Mouse (Mus musculus) lung, embryonic 16.5 days (tissue): ENCODE results near the gene Fam25c. TPM values are rescaled to one million over a fixed set of nuclear protein-coding genes. Genes with fewer than 3 reads are reported as not detected.

Source experiments
- ATAC-seq: fragments of 200-750 bp; cut with Nextera tagmentation; 2 replicates; pipeline ENCODE4 v1.8.0; 2017; ENCODE audit warnings: low read depth, mild to moderate bottlenecking, moderate library complexity
- H3K27ac ChIP-seq: fragments of 300-500 bp; sonication (generic); 2 replicates; pipeline ENCODE4 v1.5.1; 2014; ENCODE audit warnings: mild to moderate bottlenecking, control low read depth, low read length
- H3K27me3 ChIP-seq: fragments of 300-500 bp; sonication (generic); 2 replicates; pipeline ENCODE4 v1.6.1; 2014; ENCODE audit warnings: low read depth, low read length, mixed read lengths; ENCODE audit not compliant: control insufficient read depth, insufficient read depth
- H3K36me3 ChIP-seq: fragments of 300-500 bp; sonication (generic); 2 replicates; pipeline ENCODE4 v1.6.1; 2014; ENCODE audit warnings: low read length; ENCODE audit not compliant: control insufficient read depth, insufficient read depth
- H3K4me1 ChIP-seq: fragments of 300-500 bp; sonication (generic); replicated peaks from 2 replicates; pipeline ENCODE4 v1.6.1; 2014; ENCODE audit warnings: low read length, mixed read lengths; ENCODE audit not compliant: control insufficient read depth, insufficient read depth
- H3K4me2 ChIP-seq: fragments of 300-500 bp; sonication (generic); 2 replicates; pipeline ENCODE4 v1.6.1; 2014; ENCODE audit warnings: low read depth, low read length, control low read depth
- H3K4me3 ChIP-seq: fragments of 300-500 bp; sonication (generic); 2 replicates; pipeline ENCODE4 v1.5.1; 2014; ENCODE audit warnings: mild to moderate bottlenecking, low read length, control low read depth
- H3K9ac ChIP-seq: fragments of 300-500 bp; sonication (generic); 2 replicates; pipeline ENCODE4 v1.6.1; 2014; ENCODE audit warnings: low read length, control low read depth
- H3K9me3 ChIP-seq: fragments of 300-500 bp; sonication (generic); 2 replicates; pipeline ENCODE4 v1.6.1; 2016; ENCODE audit warnings: low read length; ENCODE audit not compliant: control insufficient read depth
- WGBS: fragments of 180-500 bp; shearing (Covaris S2); extraction: QIAGEN DNeasy Blood & Tissue Kit; methylation state at CpG from one replicate; pipeline ENCODE4 v1.1.7; 2014; 5-methylcytosine and 5-hydroxymethylcytosine counted together
- polyA plus RNA-seq: library from polyadenylated mRNA; unstranded; fragments of >200 nt; fragmentation: Nextera tagmentation; extraction: Ambion mirVana; gene quantifications from 2 replicates; pipeline ENCODE4 v1.2.1, GENCODE M21; 2015

The Fam25c gene
- polyA plus RNA-seq, 1 experiment from 2014 or later = not detected

DNA sequence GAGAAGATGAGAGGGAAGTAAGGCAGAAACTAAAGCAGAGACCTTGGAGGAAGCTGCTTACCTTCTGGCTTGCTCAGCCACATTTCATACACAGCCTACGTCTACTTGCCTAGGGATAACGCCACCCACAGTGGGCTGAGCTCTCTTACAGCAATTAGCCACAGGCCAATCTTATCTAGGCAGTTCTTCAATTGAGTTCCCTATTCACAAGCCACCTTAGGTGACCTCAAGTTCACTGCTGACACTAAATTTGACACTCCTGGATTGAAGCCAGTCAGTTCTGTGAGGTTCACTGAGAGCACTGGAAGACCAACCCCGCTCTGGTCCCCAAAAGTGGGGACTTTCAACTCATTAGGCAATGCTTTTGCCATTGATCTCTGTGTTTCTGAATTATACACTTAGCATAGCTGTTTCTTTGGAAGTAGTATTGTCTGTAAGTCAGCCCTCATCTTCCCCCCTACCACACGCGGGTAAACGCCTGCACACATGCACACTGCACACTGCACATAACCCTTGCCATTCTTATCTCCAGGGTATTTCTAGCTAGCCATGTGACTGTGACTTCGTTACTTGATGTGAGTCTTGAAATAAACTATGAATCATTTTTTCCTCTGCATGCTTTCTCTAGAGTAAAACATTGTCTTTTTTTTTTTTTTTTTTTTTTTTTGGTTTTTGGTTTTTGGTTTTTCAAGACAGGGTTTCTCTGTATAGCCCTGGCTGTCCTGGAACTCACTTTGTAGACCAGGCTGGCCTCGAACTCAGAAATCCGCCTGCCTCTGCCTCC lies 27.9 kb upstream of the Fam25c start:
- no peaks in the 10 kb centered on the region for H3K27me3 ChIP-seq
- 87% methylated on average over 9 of the region's 9 CpGs for WGBS

DNA sequence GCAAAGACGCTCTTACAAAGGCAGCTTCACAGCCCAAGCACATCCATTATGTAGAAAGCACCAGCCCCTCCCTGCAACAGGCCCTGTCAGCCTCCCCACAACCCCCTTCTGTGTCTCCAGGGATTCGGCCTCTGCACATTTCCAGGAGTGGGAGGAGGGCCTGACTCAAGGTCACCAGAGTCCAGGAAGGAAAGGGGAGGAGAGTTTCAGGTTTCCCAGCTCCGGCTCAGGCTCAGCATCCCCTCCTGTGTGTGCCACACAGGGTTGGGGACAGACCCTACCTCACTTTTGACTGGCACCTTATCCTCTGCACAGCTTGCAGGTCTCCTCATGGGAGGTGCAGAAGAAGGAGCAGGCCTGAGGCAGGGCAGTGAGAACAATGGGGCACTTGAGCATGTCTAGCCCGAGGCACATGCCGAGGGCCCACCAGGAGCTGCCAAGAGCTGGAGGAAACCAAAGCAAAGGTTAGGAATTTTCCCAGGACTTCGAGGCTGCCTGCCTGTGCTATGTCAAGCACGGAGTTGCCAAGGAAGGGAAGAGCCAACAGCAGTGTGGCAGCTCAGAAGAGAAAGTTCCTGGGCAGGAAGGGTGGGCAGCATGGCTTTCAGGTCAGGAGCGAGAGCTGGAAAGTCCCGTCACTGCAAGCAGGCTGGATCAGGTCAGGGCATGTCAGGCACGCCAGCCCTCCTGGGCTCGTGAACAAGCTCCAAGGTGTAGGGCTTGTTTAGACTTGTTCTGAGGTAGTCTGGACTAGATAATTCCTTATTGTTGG lies 23.5 kb upstream of the Fam25c start:
- Histone ChIP-seq H3K36me3 (no peaks in the 10 kb centered on the region), H3K4me2 (peak overlapping the region; percentile 27; the same call in 1 of the 2 replicates), H3K27me3 (no peaks in the 10 kb centered on the region), H3K4me1 (peaks cover 22% of the 10 kb centered on the region), H3K9ac (0 out of 2 replicates have a peak overlapping the region, but pooled peaks have one; percentile 9), H3K9me3 (no peaks in the 10 kb centered on the region), H3K27ac (peak overlapping the region; percentile 72), H3K4me3 (no peak overlapping the region)
- ATAC-seq = peak; percentile 59
- WGBS = 23% methylated on average over 11 of the region's 11 CpGs

More for the DNA sequence above, 27.9 kb upstream of the Fam25c start:
- no peak for ATAC-seq
- no peak overlapping the region for H3K4me2 ChIP-seq
- no peak overlapping the region for H3K9ac ChIP-seq
- H3K4me1 ChIP-seq = peaks cover 9% of the 10 kb centered on the region; the same call in 1 of the 2 replicates
- H3K4me3 ChIP-seq = no peak overlapping the region
- no peak overlapping the region for H3K27ac ChIP-seq
- H3K36me3 ChIP-seq = no peaks in the 10 kb centered on the region
- H3K9me3 ChIP-seq = no peaks in the 10 kb centered on the region

DNA sequence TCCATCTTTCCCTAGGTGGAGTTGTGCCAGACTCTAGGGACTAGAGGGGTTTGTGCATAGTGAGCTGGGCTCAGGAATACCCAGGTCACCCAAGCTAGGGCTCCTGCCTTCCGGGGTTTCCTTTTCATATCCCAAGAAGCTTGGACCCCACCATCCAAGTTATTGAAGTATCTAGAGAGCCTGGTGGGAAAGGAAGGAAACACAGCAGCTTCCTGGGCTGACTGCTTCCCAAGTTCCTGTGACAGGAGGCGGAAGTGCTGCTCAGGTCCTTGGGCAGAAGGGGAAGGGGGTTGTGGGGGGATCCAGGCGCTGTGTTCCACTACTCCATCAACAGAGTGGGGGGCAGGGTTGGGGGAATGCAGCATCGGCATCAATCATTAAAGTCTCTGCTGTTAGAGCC lies 21.9 kb upstream of the Fam25c start:
- H3K9me3 ChIP-seq = no peaks in the 10 kb centered on the region
- no peaks in the 10 kb centered on the region for H3K36me3 ChIP-seq
- H3K4me1 ChIP-seq = peaks cover 24% of the 10 kb centered on the region
- no peaks in the 10 kb centered on the region for H3K27me3 ChIP-seq
- no peak for ATAC-seq
- no peak overlapping the region for H3K27ac ChIP-seq
- H3K4me2 ChIP-seq = peak overlapping the region; percentile 49
- peak overlapping the region; percentile 40 for H3K4me3 ChIP-seq
- peak overlapping the region; percentile 9; the same call in 1 of the 2 replicates for H3K9ac ChIP-seq
- 84% methylated on average over 4 of the region's 4 CpGs for WGBS

DNA sequence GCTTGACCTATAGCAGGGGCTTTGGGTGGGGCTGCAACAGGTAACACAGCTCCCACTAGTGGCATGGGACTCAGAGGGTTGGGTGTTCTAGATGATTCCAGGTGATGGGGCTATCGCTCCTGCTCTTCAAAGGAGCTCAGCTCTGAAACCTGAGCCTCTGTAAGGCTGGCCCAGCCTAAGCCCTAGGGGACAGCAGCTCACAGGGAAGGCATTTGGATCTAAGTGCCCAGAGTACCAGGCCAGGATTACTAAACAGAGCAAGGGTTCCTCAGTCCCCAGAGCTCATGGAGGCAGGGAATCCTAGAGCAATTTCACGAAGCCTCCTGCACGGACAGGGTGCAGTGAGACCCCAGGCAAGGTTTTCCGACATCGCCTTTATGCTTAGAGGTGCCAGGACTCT lies 20.7 kb upstream of the Fam25c start:
- H3K4me3 ChIP-seq = peak overlapping the region; percentile 40

DNA sequence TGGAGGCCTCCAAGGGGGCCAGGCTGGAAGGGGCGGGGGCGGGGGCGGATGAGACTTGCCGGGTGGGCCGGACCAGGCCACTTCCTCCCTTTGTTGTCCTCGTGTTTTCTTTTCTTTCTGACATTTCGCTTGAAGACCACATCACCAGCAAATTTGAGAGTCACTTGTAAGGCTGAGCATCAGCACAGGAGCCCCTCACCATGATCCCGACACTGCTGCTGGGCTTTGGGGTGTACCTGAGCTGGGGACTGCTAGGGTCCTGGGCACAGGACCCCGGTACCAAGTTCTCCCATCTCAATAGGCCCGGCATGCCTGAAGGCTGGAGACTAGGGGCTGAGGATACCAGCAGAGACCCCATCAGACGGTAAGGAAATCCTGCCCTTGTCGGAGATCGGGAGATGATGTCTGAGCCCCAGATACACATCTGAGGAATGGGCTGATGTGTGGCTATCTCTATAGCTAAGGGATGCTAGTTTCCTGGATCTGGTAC lies 20.2 kb upstream of the Fam25c start, which contains the start of gene Mmrn2:
Gene Mmrn2 (plus strand): TSS at position 51 of the 490 bp plus-strand sequence.
- 67% methylated on average over 13 of the region's 13 CpGs for WGBS
- peak within 1 kb of the TSS; percentile 49 for H3K4me2 ChIP-seq
- no peaks in the 10 kb centered on the region for H3K27me3 ChIP-seq
- peak within 1 kb of the TSS; percentile 40 for H3K4me3 ChIP-seq
- no peak for ATAC-seq
- peak within 1 kb of the TSS; percentile 50 for H3K9ac ChIP-seq
- H3K9me3 ChIP-seq = no peaks in the 10 kb centered on the region
- H3K4me1 ChIP-seq = peaks cover 24% of the 10 kb centered on the region
- no peaks in the 10 kb centered on the region for H3K36me3 ChIP-seq
- H3K27ac ChIP-seq = 0 out of 2 replicates have a peak within 1 kb of the TSS, but pooled peaks have one; percentile 43

More for the DNA sequence above, 20.7 kb upstream of the Fam25c start:
- peak overlapping the region; percentile 50 for H3K9ac ChIP-seq
- H3K4me2 ChIP-seq = peak overlapping the region; percentile 49
- no peak for ATAC-seq
- H3K4me1 ChIP-seq = peaks cover 24% of the 10 kb centered on the region
- no peaks in the 10 kb centered on the region for H3K9me3 ChIP-seq
- no peaks in the 10 kb centered on the region for H3K36me3 ChIP-seq
- no peak overlapping the region for H3K27ac ChIP-seq
- H3K27me3 ChIP-seq = no peaks in the 10 kb centered on the region
- WGBS = 83% methylated on average over 5 of the region's 5 CpGs

DNA sequence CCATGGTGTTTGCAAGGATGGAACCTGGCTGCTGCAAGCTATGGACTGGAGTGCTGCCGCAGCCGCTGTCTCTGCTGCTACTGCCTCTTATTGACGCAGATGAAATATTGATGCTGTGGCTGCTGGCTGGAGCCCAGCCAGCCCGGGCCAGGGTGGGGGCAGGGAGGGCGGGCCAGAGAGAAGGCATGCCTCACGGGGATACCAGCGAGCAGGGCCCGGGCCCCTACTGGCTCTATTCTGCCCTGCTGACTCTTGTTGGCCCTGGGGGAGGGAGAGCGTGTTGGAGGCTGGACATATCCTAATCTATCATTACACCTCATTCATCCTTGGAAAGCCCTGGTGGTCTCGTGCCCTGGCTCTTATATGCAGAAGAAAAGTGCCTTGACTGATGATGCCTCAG lies 19.3 kb upstream of the Fam25c start, which contains the start of gene Sncg:
Gene Sncg (minus strand): TSS at position 213 of the 400 bp plus-strand sequence.
- Histone ChIP-seq H3K4me1 (peaks cover 24% of the 10 kb centered on the region), H3K9me3 (no peaks in the 10 kb centered on the region), H3K27ac (0 out of 2 replicates have a peak within 1 kb of the TSS, but pooled peaks have one; percentile 43), H3K9ac (0 out of 2 replicates have a peak within 1 kb of the TSS, but pooled peaks have one; percentile 20), H3K27me3 (no peaks in the 10 kb centered on the region), H3K4me2 (peak within 1 kb of the TSS; percentile 49), H3K4me3 (peak within 1 kb of the TSS; percentile 40), H3K36me3 (no peaks in the 10 kb centered on the region)
- ATAC-seq = peak; percentile 48; the same call in 1 of the 2 replicates
- 19% methylated on average over 10 of the region's 10 CpGs for WGBS

DNA sequence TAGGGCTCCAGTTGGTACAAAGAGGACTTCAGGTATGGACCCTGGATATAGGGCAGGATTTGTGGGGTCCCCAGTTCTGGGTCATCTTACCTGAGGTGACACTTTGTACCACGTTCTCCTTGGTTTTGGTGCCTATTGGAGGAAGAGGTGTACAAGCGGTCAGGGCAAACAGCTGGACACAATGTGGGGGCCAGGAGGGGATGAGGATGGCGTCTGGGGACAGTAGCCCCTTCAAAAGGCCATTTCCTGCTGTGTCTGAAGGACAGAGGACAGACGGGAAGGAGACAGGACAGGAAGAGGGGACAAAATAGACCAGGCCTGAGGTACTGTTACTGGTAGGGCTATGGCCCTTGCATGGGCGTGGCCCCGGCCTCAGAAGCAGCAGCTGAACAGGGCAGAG lies 18.3 kb upstream of the Fam25c start:
- Histone ChIP-seq H3K9ac (no peak overlapping the region), H3K4me3 (no peak overlapping the region), H3K4me2 (no peak overlapping the region), H3K27me3 (no peaks in the 10 kb centered on the region), H3K36me3 (no peaks in the 10 kb centered on the region), H3K27ac (no peak overlapping the region), H3K4me1 (peaks cover 19% of the 10 kb centered on the region), H3K9me3 (no peaks in the 10 kb centered on the region)
- ATAC-seq = no peak
- WGBS = 80% methylated on average over 6 of the region's 6 CpGs

DNA sequence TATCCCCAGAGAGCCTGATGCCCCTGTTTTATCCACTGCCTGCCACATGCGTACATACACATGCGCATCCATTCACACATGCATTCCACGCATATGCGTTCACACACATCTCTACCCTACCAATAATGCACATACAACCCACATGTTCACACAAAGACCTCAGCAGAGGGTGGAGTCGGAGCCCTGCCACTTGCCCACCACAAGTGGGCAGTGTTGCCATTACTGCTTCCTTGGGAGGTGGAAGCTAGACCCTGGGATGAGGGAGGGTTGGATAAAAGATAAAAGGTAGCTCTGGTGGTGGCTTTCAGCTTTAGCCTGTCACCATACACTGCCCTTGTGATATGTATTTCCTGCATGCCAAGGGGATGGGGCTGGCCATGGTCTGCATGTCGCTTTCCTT lies 17.4 kb upstream of the Fam25c start:
- H3K9me3 ChIP-seq = no peaks in the 10 kb centered on the region
- H3K9ac ChIP-seq = no peak overlapping the region
- no peak overlapping the region for H3K4me3 ChIP-seq
- 80% methylated on average over 6 of the region's 6 CpGs for WGBS
- ATAC-seq = 0 out of 2 replicates have a peak, but pooled peaks have one; percentile 21
- no peak overlapping the region for H3K4me2 ChIP-seq
- no peaks in the 10 kb centered on the region for H3K27me3 ChIP-seq
- peaks cover 14% of the 10 kb centered on the region for H3K4me1 ChIP-seq
- no peak overlapping the region for H3K27ac ChIP-seq
- H3K36me3 ChIP-seq = no peaks in the 10 kb centered on the region

DNA sequence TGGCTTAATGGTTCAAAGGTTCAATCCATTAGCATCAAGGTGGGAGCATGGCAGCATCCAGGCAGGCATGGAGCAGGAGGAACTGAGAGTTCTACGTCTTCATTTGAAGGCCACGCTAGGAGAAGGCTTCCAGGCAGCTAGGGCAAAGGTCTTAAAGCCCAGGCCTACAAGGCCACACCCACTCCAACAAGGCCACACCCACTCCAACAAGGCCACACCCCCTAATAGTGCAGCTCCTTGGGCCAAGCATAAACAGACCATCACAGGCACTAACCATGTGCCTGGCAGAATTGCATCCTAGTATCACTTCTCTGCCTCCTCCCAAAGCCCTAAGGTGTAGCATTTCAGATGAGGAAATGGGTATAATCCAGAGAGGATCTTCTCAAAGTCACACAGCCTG lies 16.5 kb upstream of the Fam25c start:
- Histone ChIP-seq H3K4me2 (no peak overlapping the region), H3K9me3 (no peaks in the 10 kb centered on the region), H3K9ac (no peak overlapping the region), H3K4me3 (no peak overlapping the region), H3K27ac (no peak overlapping the region), H3K36me3 (no peaks in the 10 kb centered on the region), H3K4me1 (peaks cover 14% of the 10 kb centered on the region), H3K27me3 (no peaks in the 10 kb centered on the region)
- WGBS = 79% methylated on average over 2 of the region's 2 CpGs
- no peak for ATAC-seq
